In genomic region chr5:114875858-114876257, GRCm38 (mm10) we compare ENCODE assay signal across 12 mouse cellular contexts. TPM values are rescaled to one million over a fixed set of nuclear protein-coding genes. Genes with fewer than 3 reads are reported as not detected.
DNase-seq lines count a peak whose midpoint lies in the region; ATAC-seq lines count a peak whose summit lies in the region.
"Had no signal": no experiment of that assay in that cellular context is flagged by ENCODE, and none has a peak within 500 bp of the region (broad histone marks: within the 10 kb centered on the region; RNA-seq: fewer than 3 reads in every experiment).

No protein-coding gene starts in this region.

- H3K4me2 ChIP-seq in forebrain, embryonic 15.5 days (replicated peaks): no peak overlapping the region
- H3K4me2 ChIP-seq in stomach, embryonic 14.5 days (replicated peaks; ENCODE audit: low read depth, low read length): no peak overlapping the region
- H3K4me2 ChIP-seq: embryonic facial prominence, embryonic 13.5 days had no signal

- intact Hi-C loops in left cerebral cortex, postnatal 10 days (cut with DNase I): no loop called here

- H3K36me3 ChIP-seq in forebrain, embryonic 10.5 days (replicated peaks): no peaks in the 10 kb centered on the region
- no peaks in the 10 kb centered on the region for H3K36me3 ChIP-seq in forebrain, embryonic 15.5 days
- no peaks in the 10 kb centered on the region for H3K36me3 ChIP-seq in stomach, embryonic 14.5 days (ENCODE audit: control insufficient read depth, insufficient read depth, low read length)
- H3K36me3 ChIP-seq: embryonic facial prominence, embryonic 13.5 days; limb, embryonic 10.5 days had no signal

- no peak for ATAC-seq in forebrain, embryonic 15.5 days (replicated peaks)
- 0 out of 2 replicates have a peak, but pooled peaks have one; percentile 42 for ATAC-seq in stomach, embryonic 14.5 days (ENCODE audit: insufficient number of reproducible peaks, insufficient read depth, low FRiP score, low read depth)

- 59% methylated on average over 6 of the region's 6 CpGs for WGBS in forebrain, embryonic 10.5 days
- 42% methylated on average over 6 of the region's 6 CpGs for WGBS in forebrain, embryonic 15.5 days
- 45% methylated on average over 6 of the region's 6 CpGs for WGBS in stomach, embryonic 14.5 days

- peaks cover 42% of the 10 kb centered on the region for H3K4me1 ChIP-seq in forebrain, embryonic 10.5 days
- no peaks in the 10 kb centered on the region for H3K4me1 ChIP-seq in forebrain, embryonic 15.5 days
- H3K4me1 ChIP-seq in stomach, embryonic 14.5 days (ENCODE audit: control insufficient read depth, insufficient read depth, low read length): 0 out of 2 replicates have a peak, but pooled peaks cover 4% of the 10 kb centered on the region

- no peak for DNase-seq in forebrain, embryonic 10.5 days (ENCODE audit: extremely low spot score, low spot score)
- peak; percentile 28 to 32 for DNase-seq in spleen, postnatal 36 days (ENCODE audit: low spot score in 2 of 2)
- no peak for DNase-seq in spleen, postnatal 14 days (ENCODE audit: low spot score in 2 of 2)
- DNase-seq in kidney, adult 9 months: peak; percentile 30
- no peak for DNase-seq in left cerebral cortex, postnatal 10 days (ENCODE audit: extremely low spot score in 1 of 2, low spot score in 2 of 2)
- no peak for DNase-seq in left cerebral cortex, adult 9 months (ENCODE audit: low spot score in 2 of 2)

- H3K4me3 ChIP-seq in forebrain, embryonic 10.5 days: 0 out of 2 replicates have a peak overlapping the region, but pooled peaks have one; percentile 19
- H3K4me3 ChIP-seq in forebrain, embryonic 15.5 days: no peak overlapping the region
- no peak overlapping the region for H3K4me3 ChIP-seq in stomach, embryonic 14.5 days (ENCODE audit: low read depth, low read length)
- H3K4me3 ChIP-seq: embryonic facial prominence, embryonic 13.5 days; limb, embryonic 10.5 days had no signal

- H3K9me3 ChIP-seq in forebrain, embryonic 10.5 days: no peaks in the 10 kb centered on the region
- H3K9me3 ChIP-seq in forebrain, embryonic 15.5 days: no peaks in the 10 kb centered on the region
- H3K9me3 ChIP-seq in stomach, embryonic 14.5 days (ENCODE audit: control insufficient read depth, low read depth, low read length): no peaks in the 10 kb centered on the region
- H3K9me3 ChIP-seq: embryonic facial prominence, embryonic 13.5 days; limb, embryonic 10.5 days had no signal

- peaks cover 15% of the 10 kb centered on the region; the same call in 1 of the 2 replicates for H3K27me3 ChIP-seq in forebrain, embryonic 10.5 days (ENCODE audit: poor library complexity, severe bottlenecking)
- H3K27me3 ChIP-seq in forebrain, embryonic 15.5 days: no peaks in the 10 kb centered on the region
- no peaks in the 10 kb centered on the region for H3K27me3 ChIP-seq in stomach, embryonic 14.5 days (ENCODE audit: control insufficient read depth, insufficient read depth, low read length)
- H3K27me3 ChIP-seq: embryonic facial prominence, embryonic 13.5 days had no signal

- H3K9ac ChIP-seq in forebrain, embryonic 15.5 days (replicated peaks): no peak overlapping the region
- no peak overlapping the region for H3K9ac ChIP-seq in stomach, embryonic 14.5 days (replicated peaks; ENCODE audit: low read depth, low read length)
- H3K9ac ChIP-seq: embryonic facial prominence, embryonic 13.5 days had no signal

- H3K27ac ChIP-seq in forebrain, embryonic 10.5 days: peak overlapping the region; percentile 83
- H3K27ac ChIP-seq in forebrain, embryonic 15.5 days (replicated peaks): no peak overlapping the region
- no peak overlapping the region for H3K27ac ChIP-seq in stomach, embryonic 14.5 days (ENCODE audit: low read length)
- H3K27ac ChIP-seq: embryonic facial prominence, embryonic 13.5 days; limb, embryonic 10.5 days had no signal

RNA-seq across cellular contexts. Expression of gene Gm9936, which starts 17.4 kb away (rescaled TPM):
- polyA plus RNA-seq in forebrain, embryonic 10.5 days (2016; fragmentation: Nextera tagmentation; extraction: Ambion mirVana): 0.14 and 0.15 TPM in 2 replicates
- polyA plus RNA-seq in forebrain, embryonic 15.5 days (2015; fragmentation: Nextera tagmentation; extraction: Ambion mirVana): 1.6 and 2.1 TPM in 2 replicates
- 0.09 and 0.28 TPM in 2 replicates for polyA plus RNA-seq in stomach, embryonic 14.5 days (2014; fragmentation: Nextera tagmentation; extraction: Ambion mirVana)
- total RNA-seq in left cerebral cortex, postnatal 10 days (2021): 1 to 10 TPM; 1.3 to 2.0 TPM
- total RNA-seq: ES-E14 had no signal
- polyA plus RNA-seq: limb, embryonic 10.5 days had no signal

RNA-seq across cellular contexts. Expression of gene Oasl2, which starts 20.9 kb away (rescaled TPM):
- 0.34 and 0.45 TPM in 2 replicates for polyA plus RNA-seq in forebrain, embryonic 10.5 days (2016; fragmentation: Nextera tagmentation; extraction: Ambion mirVana)
- 2.4 and 2.9 TPM in 2 replicates for polyA plus RNA-seq in forebrain, embryonic 15.5 days (2015; fragmentation: Nextera tagmentation; extraction: Ambion mirVana)
- polyA plus RNA-seq in stomach, embryonic 14.5 days (2014; fragmentation: Nextera tagmentation; extraction: Ambion mirVana): 5.2 and 5.3 TPM in 2 replicates
- total RNA-seq in left cerebral cortex, postnatal 10 days (2021): 1 to 10 TPM in 1 of 2 experiments, under 1 TPM in 1; 0.43 to 1.1 TPM

RNA-seq across cellular contexts. Expression of gene 4930519G04Rik, which starts 22.4 kb away (rescaled TPM):
- not detected in 2 replicates for polyA plus RNA-seq in forebrain, embryonic 10.5 days (2016; fragmentation: Nextera tagmentation; extraction: Ambion mirVana)
- not detected in 2 replicates for polyA plus RNA-seq in forebrain, embryonic 15.5 days (2015; fragmentation: Nextera tagmentation; extraction: Ambion mirVana)
- not detected in 2 replicates for polyA plus RNA-seq in stomach, embryonic 14.5 days (2014; fragmentation: Nextera tagmentation; extraction: Ambion mirVana)
- not detected for total RNA-seq in left cerebral cortex, postnatal 10 days (2021)
- total RNA-seq: ES-E14 had no signal
- polyA plus RNA-seq: limb, embryonic 10.5 days; neural tube, embryonic 14.5 days had no signal

RNA-seq across cellular contexts. Expression of gene Oasl1, which starts 47.2 kb away (rescaled TPM):
- polyA plus RNA-seq in forebrain, embryonic 10.5 days (2016; fragmentation: Nextera tagmentation; extraction: Ambion mirVana): not detected in 2 replicates
- polyA plus RNA-seq in forebrain, embryonic 15.5 days (2015; fragmentation: Nextera tagmentation; extraction: Ambion mirVana): 0.17 and 0.23 TPM in 2 replicates
- polyA plus RNA-seq in stomach, embryonic 14.5 days (2014; fragmentation: Nextera tagmentation; extraction: Ambion mirVana): 0.57 and 0.75 TPM in 2 replicates
- not detected for total RNA-seq in left cerebral cortex, postnatal 10 days (2021)

RNA-seq across cellular contexts. Expression of gene 1500011B03Rik, which starts 52.6 kb away (rescaled TPM):
- polyA plus RNA-seq in forebrain, embryonic 10.5 days (2016; fragmentation: Nextera tagmentation; extraction: Ambion mirVana): 118 and 119 TPM in 2 replicates
- polyA plus RNA-seq in forebrain, embryonic 15.5 days (2015; fragmentation: Nextera tagmentation; extraction: Ambion mirVana): 215 and 218 TPM in 2 replicates
- polyA plus RNA-seq in stomach, embryonic 14.5 days (2014; fragmentation: Nextera tagmentation; extraction: Ambion mirVana): 112 and 113 TPM in 2 replicates
- 100 to 1,000 TPM; 165 to 184 TPM for total RNA-seq in left cerebral cortex, postnatal 10 days (2021)

Comparison
In these comparisons a context has a peak if more than half of its experiments do, and no peak if none do; other contexts are left out.
1. DNase-seq: peak in spleen, postnatal 36 days (2 of 2) and kidney, adult 9 months (single experiment); none in forebrain, embryonic 10.5 days (single experiment), spleen, postnatal 14 days (0 of 2), left cerebral cortex, postnatal 10 days (0 of 2) and left cerebral cortex, adult 9 months (0 of 2).